Mouse (Mus musculus) hindbrain, embryonic 11.5 days (tissue): ENCODE measurements around the gene Hoxd4. TPM values are rescaled to one million over a fixed set of nuclear protein-coding genes. Genes with fewer than 3 reads are reported as not detected.
A peak's percentile ranks its signal among the peaks of the same experiment; 100 is the strongest.

ENCODE experiments used
- ATAC-seq: fragments of 200-750 bp; cut with Nextera tagmentation; 2 replicates; pipeline ENCODE4 v1.8.0; 2017; ENCODE audit warnings: mild to moderate bottlenecking, moderate TSS enrichment, moderate library complexity; ENCODE audit not compliant: low FRiP score
- DNase-seq: peaks from one replicate; pipeline ENCODE4 v3.0.0-alpha.2; 2015; ENCODE audit warnings: low spot score
- H3K27ac ChIP-seq: fragments of 300-500 bp; sonication (generic); 2 replicates; pipeline ENCODE4 v1.5.1; 2014; ENCODE audit warnings: mild to moderate bottlenecking, low read depth, low read length
- H3K27me3 ChIP-seq: fragments of 300-500 bp; sonication (generic); 2 replicates; pipeline ENCODE4 v1.6.1; 2014; ENCODE audit warnings: mild to moderate bottlenecking, low read length, moderate library complexity, mixed read lengths; ENCODE audit not compliant: control insufficient read depth, insufficient read depth
- H3K36me3 ChIP-seq: fragments of 300-500 bp; sonication (generic); 2 replicates; pipeline ENCODE4 v1.6.1; 2014; ENCODE audit warnings: mild to moderate bottlenecking, low read length, moderate library complexity, mixed read lengths; ENCODE audit not compliant: control insufficient read depth, insufficient read depth
- H3K4me1 ChIP-seq: fragments of 300-500 bp; sonication (generic); replicated peaks from 2 replicates; pipeline ENCODE4 v1.6.1; 2014; ENCODE audit warnings: low read length, mixed read lengths; ENCODE audit not compliant: control insufficient read depth, insufficient read depth
- H3K4me2 ChIP-seq: fragments of 300-500 bp; sonication (generic); replicated peaks from 2 replicates; pipeline ENCODE4 v1.6.1; 2014; ENCODE audit warnings: mild to moderate bottlenecking, low read depth, low read length
- H3K4me3 ChIP-seq: fragments of 300-500 bp; sonication (generic); 2 replicates; pipeline ENCODE4 v1.5.1; 2014; ENCODE audit warnings: low read depth, low read length
- H3K9ac ChIP-seq: fragments of 300-500 bp; sonication (generic); 2 replicates; pipeline ENCODE4 v1.6.1; 2014; ENCODE audit warnings: low read depth, low read length
- H3K9me3 ChIP-seq: fragments of 300-500 bp; sonication (generic); 2 replicates; pipeline ENCODE4 v1.6.1; 2016; ENCODE audit warnings: low read length; ENCODE audit not compliant: control insufficient read depth
- WGBS: fragments of 180-500 bp; shearing (Covaris S2); extraction: QIAGEN DNeasy Blood & Tissue Kit; methylation state at CpG from one replicate; pipeline ENCODE4 v1.1.7; 2014; 5-methylcytosine and 5-hydroxymethylcytosine counted together
- polyA plus RNA-seq: library from polyadenylated mRNA; unstranded; fragments of >200 nt; fragmentation: Nextera tagmentation; extraction: Ambion mirVana; gene quantifications from 2 replicates; pipeline ENCODE4 v1.2.1, GENCODE M21; 2014

Hoxd4 gene
- polyA plus RNA-seq, 1 experiment from 2014 or later: 3.7 TPM

- ATAC-seq (no peak), DNase-seq (no peak)
- Histone ChIP-seq H3K9me3 (no peaks in the 10 kb centered on the region), H3K4me2 (no peak overlapping the region), H3K4me3 (no peak overlapping the region), H3K36me3 (no peaks in the 10 kb centered on the region), H3K4me1 (peaks cover 9% of the 10 kb centered on the region; the same call in 1 of the 2 replicates), H3K27me3 (peaks cover 47% of the 10 kb centered on the region), H3K9ac (no peak overlapping the region), H3K27ac (no peak overlapping the region)
- WGBS: 0% methylated on average over 1 of the region's 1 CpGs
Measured at GRCm38 (mm10) chr2:74760146-74760545, 48.4 kb downstream of the Hoxd4 start.

- ATAC-seq (no peak), DNase-seq (peak; percentile 36)
- H3K9ac ChIP-seq: no peak overlapping the region
- H3K4me3 ChIP-seq: no peak overlapping the region; the same call in 1 of the 2 replicates
- H3K27me3 ChIP-seq: peaks cover 49% of the 10 kb centered on the region
- 7% methylated on average over 13 of the region's 13 CpGs for WGBS
- H3K4me2 ChIP-seq: peak overlapping the region; percentile 91; the same call in 1 of the 2 replicates
- H3K9me3 ChIP-seq: no peaks in the 10 kb centered on the region
- H3K4me1 ChIP-seq: peaks cover 9% of the 10 kb centered on the region; the same call in 1 of the 2 replicates
- no peak overlapping the region for H3K27ac ChIP-seq
- no peaks in the 10 kb centered on the region for H3K36me3 ChIP-seq
Measured at GRCm38 (mm10) chr2:74761941-74762340, 50.2 kb downstream of the Hoxd4 start.

GRCm38 (mm10) chr2:74762522-74763244, 51.0 kb downstream of the Hoxd4 start, which contains the start of gene Hoxd1:
Hoxd1 (plus strand) TSS chr2:74762980.
- peak; percentile 91 for ATAC-seq
- H3K4me1 ChIP-seq: peaks cover 9% of the 10 kb centered on the region; the same call in 1 of the 2 replicates
- WGBS: under 1% methylated on average over 58 of the region's 61 CpGs

GRCm38 (mm10) chr2:74763245-74763735, 51.6 kb downstream of the Hoxd4 start:
- H3K27me3 ChIP-seq: peaks cover 49% of the 10 kb centered on the region
- no peak overlapping the region for H3K27ac ChIP-seq
- H3K4me2 ChIP-seq: peak overlapping the region; percentile 91
- peak; percentile 38; the same call in 1 of the 2 replicates for ATAC-seq
- H3K4me1 ChIP-seq: peaks cover 9% of the 10 kb centered on the region; the same call in 1 of the 2 replicates
- no peaks in the 10 kb centered on the region for H3K36me3 ChIP-seq
- no peaks in the 10 kb centered on the region for H3K9me3 ChIP-seq
- peak overlapping the region; percentile 48 for H3K4me3 ChIP-seq
- peak overlapping the region; percentile 49 for H3K9ac ChIP-seq
- WGBS: 5% methylated on average over 19 of the region's 53 CpGs
- peak; percentile 43 for DNase-seq

More at GRCm38 (mm10) chr2:74762522-74763244, 51.0 kb downstream of the Hoxd4 start, which contains the start of gene Hoxd1:
- H3K9me3 ChIP-seq: no peaks in the 10 kb centered on the region
- peak; percentile 78 for DNase-seq
- no peak within 1 kb of the TSS for H3K27ac ChIP-seq
- peak within 1 kb of the TSS; percentile 48 for H3K4me3 ChIP-seq
- peak within 1 kb of the TSS; percentile 91 for H3K4me2 ChIP-seq
- H3K36me3 ChIP-seq: no peaks in the 10 kb centered on the region
- peaks cover 49% of the 10 kb centered on the region for H3K27me3 ChIP-seq
- H3K9ac ChIP-seq: peak within 1 kb of the TSS; percentile 49

- H3K4me2 ChIP-seq: no peak overlapping the region
- WGBS: 52% methylated on average over 10 of the region's 10 CpGs
- ATAC-seq: no peak
Measured at GRCm38 (mm10) chr2:74763976-74764375, 52.2 kb downstream of the Hoxd4 start.

GRCm38 (mm10) chr2:74774359-74774758, 62.6 kb downstream of the Hoxd4 start:
- H3K36me3 ChIP-seq: no peaks in the 10 kb centered on the region
- DNase-seq (no peak), ATAC-seq (no peak)
- no peak overlapping the region for H3K9ac ChIP-seq
- 85% methylated on average over 2 of the region's 2 CpGs for WGBS
- no peaks in the 10 kb centered on the region for H3K4me1 ChIP-seq
- H3K27me3 ChIP-seq: no peaks in the 10 kb centered on the region; the same call in 1 of the 2 replicates
- H3K4me3 ChIP-seq: no peak overlapping the region
- H3K9me3 ChIP-seq: no peaks in the 10 kb centered on the region
- H3K27ac ChIP-seq: no peak overlapping the region
- H3K4me2 ChIP-seq: no peak overlapping the region

More at GRCm38 (mm10) chr2:74763976-74764375, 52.2 kb downstream of the Hoxd4 start:
- DNase-seq: peak; percentile 43
- H3K27ac ChIP-seq: no peak overlapping the region
- H3K9me3 ChIP-seq: no peaks in the 10 kb centered on the region
- H3K9ac ChIP-seq: no peak overlapping the region
- no peaks in the 10 kb centered on the region for H3K36me3 ChIP-seq
- peaks cover 9% of the 10 kb centered on the region; the same call in 1 of the 2 replicates for H3K4me1 ChIP-seq
- peaks cover 47% of the 10 kb centered on the region for H3K27me3 ChIP-seq
- no peak overlapping the region for H3K4me3 ChIP-seq

- no peak for ATAC-seq
- Histone ChIP-seq H3K27ac (no peak overlapping the region), H3K4me1 (no peaks in the 10 kb centered on the region), H3K4me3 (no peak overlapping the region), H3K27me3 (no peaks in the 10 kb centered on the region; the same call in 1 of the 2 replicates), H3K9ac (no peak overlapping the region), H3K9me3 (no peaks in the 10 kb centered on the region), H3K36me3 (no peaks in the 10 kb centered on the region), H3K4me2 (no peak overlapping the region)
- no peak for DNase-seq
- WGBS: 73% methylated on average over 13 of the region's 13 CpGs
Measured at GRCm38 (mm10) chr2:74777536-74778275, 66.0 kb downstream of the Hoxd4 start.
